Mouse (Mus musculus): Measurements from ENCODE around the gene B9d2.

The B9d2 gene

GRCm38 (mm10) chr7:25731294-25732055 lies 50.9 kb downstream of the B9d2 start:
- no peak for DNase-seq (ENCODE audit: low read depth)

- DNase-seq (ENCODE audit: low read depth): no peak
Measured at GRCm38 (mm10) chr7:25734991-25735390, 54.4 kb downstream of the B9d2 start.
